Mouse (Mus musculus) kidney, postnatal 10 days (tissue): Measurements from ENCODE around the gene Klf12.

Experiments used
- DNase-seq: peaks from one replicate; pipeline ENCODE4 v3.0.0; 2021; ENCODE audit warnings: mixed read lengths

The Klf12 gene

DNA sequence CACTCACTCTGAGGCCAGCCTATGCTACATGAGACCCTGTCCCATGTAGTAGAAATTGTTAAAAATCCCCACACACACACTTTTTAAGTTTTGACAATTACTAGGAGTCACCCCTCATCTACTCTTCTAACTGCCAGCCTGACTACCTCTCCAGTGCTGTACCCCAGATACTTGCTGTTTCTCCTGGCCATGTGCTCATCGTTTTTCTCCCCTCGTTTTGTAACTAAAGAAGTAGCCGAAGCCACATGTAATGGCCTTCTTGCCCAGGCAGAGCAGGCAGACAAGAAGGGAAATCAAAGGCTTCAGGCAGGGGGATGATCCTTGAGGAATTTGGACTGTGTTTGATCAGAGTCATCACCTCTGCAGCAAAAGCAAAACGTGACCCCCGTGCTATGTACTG lies 274.0 kb downstream of the Klf12 start:
- no peak for DNase-seq

GRCm38 (mm10) chr14:100009790-100010382 lies 274.6 kb downstream of the Klf12 start:
- peak; percentile 64 for DNase-seq

- DNase-seq = no peak
Observed at GRCm38 (mm10) chr14:99983510-99983909, 301.0 kb downstream of the Klf12 start.

DNA sequence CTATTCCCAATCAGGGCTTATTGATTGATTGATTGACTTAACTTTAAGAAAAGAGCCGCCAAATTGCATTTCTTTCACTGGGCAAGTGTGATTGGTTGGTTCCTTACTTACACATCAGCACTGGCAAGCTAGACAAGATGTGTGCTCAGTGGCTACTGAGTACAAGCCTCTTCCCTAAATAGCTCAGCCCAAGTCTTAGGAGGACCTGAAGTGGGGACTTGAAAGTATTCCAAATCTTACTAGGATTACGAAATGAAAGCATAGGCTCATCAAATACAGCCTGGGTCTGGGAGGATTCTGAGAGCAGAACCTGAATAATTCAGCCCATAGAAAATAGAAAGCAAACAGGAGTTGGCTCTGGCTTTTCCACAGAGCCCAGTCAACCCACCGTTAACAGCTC lies 303.3 kb downstream of the Klf12 start:
- DNase-seq = no peak

- no peak for DNase-seq
Observed at GRCm38 (mm10) chr14:99967920-99968319, 316.6 kb downstream of the Klf12 start.

DNA sequence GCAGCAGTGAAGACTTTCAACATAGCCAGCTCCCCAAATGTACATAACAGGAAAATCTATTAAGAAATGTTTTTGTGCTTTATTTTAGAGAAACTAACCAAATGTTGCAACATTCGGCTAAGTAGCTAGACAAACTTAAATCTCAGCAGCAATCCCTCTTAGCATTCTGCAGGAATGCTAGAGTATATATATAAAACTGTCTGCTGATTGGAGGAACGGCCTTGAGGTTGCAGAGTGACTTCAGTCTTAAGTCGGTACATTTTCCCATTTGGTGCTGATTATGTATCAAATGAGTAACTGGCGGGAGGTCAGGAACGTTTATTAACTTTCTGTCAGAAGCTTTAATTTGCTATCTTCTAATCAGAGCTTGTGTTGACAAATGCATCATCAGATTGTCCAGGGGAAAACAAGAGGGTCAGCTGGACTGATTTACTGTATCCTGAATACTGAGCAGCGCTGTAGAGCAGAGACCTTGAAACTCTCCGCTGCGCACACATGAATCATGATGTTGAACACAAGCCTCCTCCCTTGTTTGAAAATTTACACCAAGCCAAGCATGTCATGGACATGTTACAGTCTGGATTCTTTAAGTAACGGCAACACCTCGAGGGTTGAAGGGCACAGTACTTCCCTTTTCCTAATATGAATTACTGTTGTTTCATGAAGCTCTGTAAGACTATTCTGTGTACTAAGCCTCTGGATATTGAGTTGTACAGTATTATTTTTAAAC lies 323.8 kb downstream of the Klf12 start:
- no peak for DNase-seq

DNA sequence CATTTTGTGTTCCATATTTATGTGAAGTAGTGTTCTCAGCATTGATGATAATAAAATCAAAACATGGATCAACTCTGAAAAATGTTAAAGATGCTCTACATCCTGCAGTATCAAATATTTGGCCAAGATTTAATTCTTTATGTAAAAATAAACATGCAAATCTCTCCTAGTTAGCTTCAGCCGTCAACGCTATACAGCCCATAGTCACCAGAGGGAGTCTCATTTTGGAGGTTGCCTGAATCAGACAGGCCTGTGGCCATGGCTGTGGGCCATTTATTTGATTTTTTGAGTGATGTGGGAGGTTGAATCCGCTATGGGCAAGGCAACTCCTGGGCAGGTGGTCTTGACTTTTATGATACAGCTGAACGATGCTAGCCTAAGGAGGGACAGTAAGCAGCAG lies 329.3 kb downstream of the Klf12 start:
- DNase-seq = no peak

DNA sequence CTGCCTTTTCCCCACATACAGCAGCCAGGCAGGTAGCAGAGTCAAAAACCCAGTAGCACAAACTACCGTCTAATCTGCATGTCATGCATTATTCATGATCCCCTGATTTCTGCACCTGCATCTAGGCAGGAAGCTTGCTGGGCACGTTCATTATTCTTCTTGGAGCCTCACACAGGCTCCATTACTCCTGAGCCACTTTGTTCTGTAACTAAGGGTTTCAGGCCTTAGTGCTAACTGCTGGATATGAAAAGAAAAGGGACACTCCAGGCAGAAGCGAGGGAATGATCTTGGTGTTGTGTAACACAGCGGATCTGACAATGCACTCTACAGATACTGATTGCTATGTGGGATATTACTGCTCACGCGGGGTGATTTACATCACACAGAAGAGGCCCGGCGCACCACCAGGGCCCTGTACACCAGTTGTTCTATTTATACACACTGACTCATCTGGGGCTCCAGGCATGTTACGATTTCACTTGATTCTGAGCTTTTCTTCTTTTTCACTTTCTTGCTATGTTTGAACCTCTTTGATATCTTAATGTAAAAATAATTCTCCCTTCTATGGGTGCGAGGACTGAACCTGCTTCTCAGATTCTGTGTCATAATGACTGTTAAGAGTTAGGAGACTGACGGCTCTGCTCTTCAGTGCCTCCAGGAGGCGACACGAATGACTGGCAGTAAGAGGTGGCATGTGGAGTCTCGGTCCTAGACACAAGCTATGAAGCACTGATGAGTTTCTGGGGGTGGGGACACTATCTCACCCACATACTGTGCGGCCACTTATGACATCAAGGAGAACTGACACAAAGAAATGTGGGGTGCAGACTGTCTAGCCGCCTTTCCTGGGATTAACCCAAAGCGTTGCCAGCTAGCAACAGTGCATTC lies 340.0 kb downstream of the Klf12 start:
- no peak for DNase-seq

DNA sequence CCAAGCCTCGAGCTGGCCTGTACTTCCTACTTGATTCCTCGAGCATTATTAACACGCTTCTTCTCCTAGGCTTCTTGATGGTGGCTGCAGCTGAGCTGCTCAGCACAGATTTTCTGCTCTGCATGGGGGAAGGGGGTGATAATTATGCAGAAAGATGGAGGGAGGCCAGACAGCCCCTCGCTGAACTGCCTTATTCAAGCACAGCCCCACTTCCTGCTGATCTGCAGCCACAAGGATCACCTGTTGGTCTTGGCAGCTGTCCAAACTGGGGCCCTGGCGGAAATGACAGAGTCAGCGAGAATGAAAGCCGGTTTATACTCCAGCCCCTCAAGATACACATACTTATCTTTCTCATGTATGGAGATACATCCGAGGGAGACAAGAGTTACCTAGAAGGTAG lies 341.3 kb downstream of the Klf12 start:
- peak; percentile 89 for DNase-seq

- DNase-seq = no peak
Observed at GRCm38 (mm10) chr14:99933456-99933855, 351.0 kb downstream of the Klf12 start.

- DNase-seq = peak; percentile 87
Observed at GRCm38 (mm10) chr14:99931879-99932278, 352.6 kb downstream of the Klf12 start.

GRCm38 (mm10) chr14:99911912-99912311 lies 372.6 kb downstream of the Klf12 start:
- no peak for DNase-seq

DNA sequence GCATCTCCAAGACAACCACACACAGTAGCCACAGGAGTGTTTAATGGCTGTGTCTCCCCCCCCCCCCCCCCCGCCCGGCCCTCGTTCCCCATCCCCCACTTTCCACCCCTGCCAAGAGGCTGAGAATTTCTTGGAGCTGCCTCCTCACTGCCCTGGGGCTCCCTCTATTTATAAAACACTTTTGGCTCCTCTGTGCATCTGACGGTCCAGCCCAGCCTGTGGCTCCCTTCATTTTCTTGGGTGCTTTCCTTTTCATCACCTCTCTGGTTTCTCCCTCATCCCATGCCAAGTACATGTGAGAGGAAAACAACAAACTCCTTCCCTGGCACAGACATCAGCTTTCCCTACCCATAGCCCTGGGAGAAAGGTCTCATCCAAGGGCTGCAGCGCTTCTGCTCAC lies 373.6 kb downstream of the Klf12 start:
- DNase-seq = no peak

DNA sequence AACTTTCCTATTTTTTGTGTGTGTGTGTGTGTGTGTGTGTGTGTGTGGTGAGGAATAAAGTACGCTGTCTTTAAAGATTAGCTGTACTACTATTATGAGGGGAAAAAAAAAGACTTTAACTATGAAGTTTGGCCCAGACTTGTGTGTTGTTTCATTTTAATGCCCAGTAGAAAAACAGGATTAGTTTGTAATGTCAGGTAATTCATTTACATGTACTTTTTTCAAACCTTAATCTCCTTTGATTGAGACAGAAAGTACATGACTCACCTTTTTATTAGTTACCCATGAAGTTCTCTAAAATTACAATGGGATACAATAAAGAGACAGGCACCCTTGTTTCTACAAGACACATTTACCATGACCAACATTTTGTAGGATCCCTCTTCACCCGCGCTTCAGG lies 383.6 kb downstream of the Klf12 start:
- DNase-seq = no peak

DNA sequence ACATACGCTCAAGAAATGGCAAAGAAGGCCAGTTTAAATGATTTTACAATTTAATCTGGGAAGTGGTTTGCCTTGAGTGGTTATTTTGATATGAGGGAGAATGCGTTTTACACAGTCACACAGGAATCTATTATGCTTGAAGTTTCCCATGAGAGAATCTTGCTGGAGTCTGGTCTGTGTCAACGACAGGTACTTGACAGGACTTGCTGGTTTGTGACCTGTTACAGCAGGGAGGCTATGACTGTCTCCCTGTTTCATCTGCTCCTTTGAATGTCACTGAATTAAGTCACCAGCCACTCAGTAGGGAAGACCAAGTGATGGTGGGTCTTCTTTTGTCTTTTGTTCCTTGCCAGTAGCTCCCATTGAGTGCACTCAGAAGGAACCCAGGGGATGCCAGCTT lies 385.6 kb downstream of the Klf12 start:
- no peak for DNase-seq

- DNase-seq = peak; percentile 81
Observed at GRCm38 (mm10) chr14:99894708-99895383, 389.6 kb downstream of the Klf12 start.

DNA sequence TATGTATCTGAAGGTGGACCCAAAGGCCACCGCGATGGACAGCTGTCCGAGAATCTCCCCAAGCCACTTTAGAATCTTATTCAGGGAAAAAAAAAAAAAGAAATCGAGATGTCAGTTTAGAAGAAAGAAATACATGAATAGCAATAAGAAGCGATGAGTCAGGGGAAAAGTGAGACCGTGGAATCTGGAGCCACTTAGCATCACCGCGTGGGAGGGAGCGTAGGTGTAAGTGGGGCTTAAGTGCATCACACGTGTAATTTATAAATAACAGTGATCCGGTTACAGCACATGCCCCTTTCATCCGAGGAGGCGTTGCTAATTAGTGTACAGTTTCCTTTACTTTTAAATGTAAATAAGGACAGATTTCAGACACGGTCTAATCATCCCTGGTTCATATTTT lies 390.4 kb downstream of the Klf12 start:
- DNase-seq = no peak

- DNase-seq = no peak
Observed at GRCm38 (mm10) chr14:99886503-99886902, 398.0 kb downstream of the Klf12 start.

- no peak for DNase-seq
Observed at GRCm38 (mm10) chr14:99885562-99885961, 398.9 kb downstream of the Klf12 start.

DNA sequence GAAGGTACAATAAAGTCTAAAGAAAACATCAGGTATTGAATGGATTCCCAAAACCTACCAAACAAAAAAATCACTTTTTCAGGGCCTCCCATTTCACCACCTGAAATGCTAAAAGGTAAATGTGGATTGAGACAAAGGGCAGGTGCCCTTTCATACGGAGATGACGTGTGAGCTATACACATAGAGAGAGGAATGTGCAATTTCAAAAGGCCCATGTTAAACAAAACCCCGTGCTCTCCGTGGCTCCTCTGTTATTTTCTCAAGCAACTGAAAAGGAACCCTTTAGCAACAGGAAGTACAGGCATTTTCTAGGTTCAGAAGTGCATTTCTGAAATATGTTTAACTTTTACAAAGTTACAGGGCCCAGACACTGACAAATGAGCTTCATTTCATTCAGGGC lies 399.4 kb downstream of the Klf12 start:
- DNase-seq = no peak

DNA sequence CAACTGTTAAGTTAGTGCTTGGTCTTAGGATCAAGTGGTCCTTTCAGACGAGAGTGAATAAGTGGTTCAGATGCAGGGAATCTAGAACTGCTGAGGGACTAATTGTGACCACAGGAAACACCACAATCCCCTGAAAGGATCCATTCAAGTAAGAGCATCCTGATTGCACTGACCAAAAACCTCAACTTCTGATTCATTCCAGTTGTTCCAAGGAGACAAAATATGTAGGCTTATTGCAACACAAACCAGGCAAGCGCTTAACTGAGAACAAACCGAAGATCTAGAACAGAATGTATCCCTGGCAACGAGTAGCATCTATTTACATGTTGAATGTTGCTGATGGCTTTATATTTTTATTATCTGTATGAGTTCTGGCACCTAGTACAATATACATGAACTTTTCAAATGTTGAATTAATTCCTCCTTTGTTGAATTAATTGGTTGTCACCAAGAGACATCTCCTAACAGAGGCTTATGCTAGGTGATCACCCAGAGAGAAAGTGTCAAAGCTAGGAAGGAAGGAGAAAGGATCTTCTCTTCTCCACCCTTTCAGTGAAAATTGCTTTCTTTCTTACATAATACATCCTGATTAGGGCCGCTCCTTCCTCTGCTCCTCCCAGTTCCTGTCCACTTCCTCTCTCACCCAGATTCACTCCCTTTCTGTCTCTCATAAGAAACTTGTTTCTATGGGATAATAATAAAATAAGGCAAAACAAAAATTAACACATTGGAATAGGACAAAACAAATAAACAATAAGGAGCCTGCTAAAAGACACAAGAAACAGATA lies 407.5 kb downstream of the Klf12 start:
- no peak for DNase-seq

DNA sequence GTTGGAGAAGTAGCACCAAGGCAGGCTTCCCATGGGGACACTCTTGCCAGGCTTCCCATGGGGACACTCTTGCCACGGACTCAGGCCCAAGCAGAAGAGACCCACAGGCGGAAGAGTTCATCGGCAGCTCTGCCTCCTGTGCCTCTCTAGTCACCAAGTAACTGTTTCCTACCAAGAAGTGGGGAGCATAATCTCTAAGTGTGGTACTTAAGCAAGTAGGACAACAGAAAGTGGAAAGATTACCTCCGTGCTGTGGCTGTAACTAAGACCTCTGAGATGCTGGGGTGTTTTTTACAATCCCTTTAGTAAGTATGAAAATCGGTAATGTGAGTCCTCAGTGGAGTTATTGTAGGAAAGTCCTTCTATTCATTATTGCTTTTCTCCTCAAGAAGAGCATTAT lies 410.8 kb downstream of the Klf12 start:
- no peak for DNase-seq
